Mouse (Mus musculus): ENCODE results near the gene Ptprj. TPM values are rescaled to one million over a fixed set of nuclear protein-coding genes. Genes with fewer than 3 reads are reported as not detected.
"Not testable (repeated sequence)": the region's sequence is repeated elsewhere in the genome, so short reads cannot be mapped to it uniquely, and the experiment has no call there.

Ptprj gene
- total RNA-seq, 2 experiments from 2014 or later: 72.8 to 78.4 TPM

- intact Hi-C loops (cut with DNase I): loop anchor here (5.0 kb wide), 1 partner anchor 51 kb away; no protein-coding TSS in a partner anchor
- DNase-seq (ENCODE audit: extremely low spot score in 1 of 2, low spot score in 2 of 2): no peak
Measured at GRCm38 (mm10) chr2:90581006-90581795, 754 bp upstream of the Ptprj start.

GRCm38 (mm10) chr2:90579728-90580235 is 665 bp downstream of the Ptprj start:
- intact Hi-C loops (cut with DNase I): loop anchor here (2.0 to 5.0 kb wide), 3 partner anchors 53 to 105 kb away; partner anchors contain the start of gene Nup160
- peak in 1 of 2 experiments; percentile 85 for DNase-seq (ENCODE audit: extremely low spot score in 1 of 2, low spot score in 2 of 2)

- intact Hi-C loops (cut with DNase I): loop anchor here (2.0 to 5.0 kb wide), 2 partner anchors 98 to 104 kb away; partner anchors contain the start of gene Nup160
- no peak for DNase-seq (ENCODE audit: extremely low spot score in 1 of 2, low spot score in 2 of 2)
Measured at GRCm38 (mm10) chr2:90579038-90579727, 1.3 kb downstream of the Ptprj start.

GRCm38 (mm10) chr2:90577451-90578279 is 2.8 kb downstream of the Ptprj start:
- no peak for DNase-seq (ENCODE audit: extremely low spot score in 1 of 2, low spot score in 2 of 2)
- intact Hi-C loops (cut with DNase I): loop anchor here (2.0 to 5.0 kb wide), 2 partner anchors 100 to 103 kb away; partner anchors contain the start of gene Nup160

GRCm38 (mm10) chr2:90576936-90577335 is 3.5 kb downstream of the Ptprj start:
- intact Hi-C loops (cut with DNase I): loop anchor here (5.0 kb wide), 1 partner anchor 100 kb away; the partner anchor contains the start of gene Nup160

GRCm38 (mm10) chr2:90576411-90576810 is 4.0 kb downstream of the Ptprj start:
- intact Hi-C loops (cut with DNase I): loop anchor here (5.0 kb wide), 1 partner anchor 101 kb away; the partner anchor contains the start of gene Nup160
- no peak for DNase-seq (ENCODE audit: extremely low spot score in 1 of 2, low spot score in 2 of 2)

More at GRCm38 (mm10) chr2:90576936-90577335, 3.5 kb downstream of the Ptprj start:
- no peak for DNase-seq (ENCODE audit: extremely low spot score in 1 of 2, low spot score in 2 of 2)

GRCm38 (mm10) chr2:90575713-90576112 is 4.7 kb downstream of the Ptprj start:
- intact Hi-C loops (cut with DNase I): loop anchor here (5.0 kb wide), 1 partner anchor 102 kb away; the partner anchor contains the start of gene Nup160
- no peak for DNase-seq (ENCODE audit: extremely low spot score in 1 of 2, low spot score in 2 of 2)

DNA sequence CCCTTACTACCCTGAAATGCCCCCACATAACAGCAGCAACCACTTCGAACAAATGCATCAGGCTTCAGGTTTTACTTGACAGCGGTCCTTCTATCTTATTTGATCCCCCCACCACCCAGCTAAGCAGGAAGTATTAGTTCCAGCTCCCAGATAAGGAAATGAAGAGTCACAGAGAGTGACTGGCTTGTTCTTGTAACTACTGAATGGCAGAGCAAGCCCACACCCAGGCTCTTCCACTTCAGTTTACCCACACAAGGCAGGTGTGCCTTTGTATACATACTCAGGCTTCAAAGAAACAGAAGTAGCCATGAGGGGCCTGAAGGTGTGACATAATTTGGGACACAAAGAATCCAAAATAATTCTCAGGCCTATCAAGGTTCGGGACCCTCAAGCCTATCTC is 5.3 kb downstream of the Ptprj start:
- intact Hi-C loops (cut with DNase I): loop anchor here (5.0 kb wide), 1 partner anchor 102 kb away; the partner anchor contains the start of gene Nup160
- DNase-seq (ENCODE audit: extremely low spot score in 1 of 2, low spot score in 2 of 2): no peak

- intact Hi-C loops (cut with DNase I): no loop called here
- no peak for DNase-seq (ENCODE audit: extremely low spot score in 1 of 2, low spot score in 2 of 2)
Measured at GRCm38 (mm10) chr2:90574536-90574935, 5.9 kb downstream of the Ptprj start.

- DNase-seq (ENCODE audit: extremely low spot score in 1 of 2, low spot score in 2 of 2): peak in 1 of 2 experiments; percentile 42
- intact Hi-C loops (cut with DNase I): no loop called here
Measured at GRCm38 (mm10) chr2:90573640-90574526, 6.6 kb downstream of the Ptprj start.

DNA sequence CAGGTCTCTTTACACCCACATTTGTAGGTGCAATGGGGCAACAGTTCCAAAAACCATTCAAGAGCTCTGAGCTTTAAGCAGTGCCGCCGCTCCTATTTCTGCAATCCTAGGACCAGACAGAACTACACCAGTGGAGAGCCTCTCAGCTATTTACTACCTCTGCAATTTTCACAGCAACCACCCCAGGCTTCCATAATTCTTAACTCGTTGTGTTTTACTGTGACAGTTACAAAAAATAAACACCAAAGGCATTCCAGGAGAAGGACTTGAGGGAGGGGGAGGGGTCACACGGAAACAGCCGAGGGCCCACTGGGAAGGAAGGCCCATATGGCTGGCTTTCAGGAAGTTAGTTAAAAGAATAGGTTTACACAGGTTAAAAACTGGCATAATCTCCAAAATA is 8.3 kb downstream of the Ptprj start:
- no peak for DNase-seq (ENCODE audit: extremely low spot score in 1 of 2, low spot score in 2 of 2)
- intact Hi-C loops (cut with DNase I): no loop called here

DNA sequence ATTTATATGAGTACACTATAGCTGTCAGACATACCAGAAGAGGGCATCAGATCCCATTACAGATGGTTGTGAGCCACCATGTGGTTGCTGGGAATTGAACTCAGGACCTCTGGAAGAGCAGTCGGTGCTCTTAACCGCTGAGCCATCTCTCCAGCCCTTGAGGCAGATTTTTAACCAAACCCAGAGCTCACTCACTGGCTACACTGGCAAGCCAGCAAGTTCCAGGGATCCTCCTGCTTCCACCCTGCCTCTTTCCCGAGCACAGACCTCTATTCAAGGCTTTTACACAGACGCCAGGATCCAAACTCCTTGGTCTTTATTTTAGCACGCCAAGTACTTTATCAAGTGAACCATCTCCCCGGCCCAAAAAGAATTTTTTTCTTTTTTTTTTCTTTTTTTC is 9.0 kb downstream of the Ptprj start:
- DNase-seq (ENCODE audit: extremely low spot score in 1 of 2, low spot score in 2 of 2); intact Hi-C loops (cut with DNase I): not testable (repeated sequence)

DNA sequence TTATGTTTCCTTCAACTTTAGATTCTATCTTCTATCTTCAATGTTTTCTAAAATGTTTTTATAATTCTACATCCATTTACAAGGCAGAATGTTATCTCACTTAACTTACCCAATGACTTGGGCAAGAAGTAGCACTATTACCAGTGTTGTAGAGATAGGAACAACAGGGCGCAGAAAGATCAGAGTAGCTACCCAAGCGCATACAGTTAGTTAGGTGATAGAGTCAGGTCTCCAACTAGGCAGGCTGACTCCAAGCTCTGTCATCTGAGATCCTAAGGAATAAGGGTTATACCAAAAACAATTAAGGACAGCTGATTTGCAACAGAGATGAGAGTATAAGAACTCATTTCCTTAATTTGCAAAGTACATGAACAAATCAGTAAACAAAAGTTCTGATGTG is 9.6 kb downstream of the Ptprj start:
- intact Hi-C loops (cut with DNase I): no loop called here
- no peak for DNase-seq (ENCODE audit: extremely low spot score in 1 of 2, low spot score in 2 of 2)

DNA sequence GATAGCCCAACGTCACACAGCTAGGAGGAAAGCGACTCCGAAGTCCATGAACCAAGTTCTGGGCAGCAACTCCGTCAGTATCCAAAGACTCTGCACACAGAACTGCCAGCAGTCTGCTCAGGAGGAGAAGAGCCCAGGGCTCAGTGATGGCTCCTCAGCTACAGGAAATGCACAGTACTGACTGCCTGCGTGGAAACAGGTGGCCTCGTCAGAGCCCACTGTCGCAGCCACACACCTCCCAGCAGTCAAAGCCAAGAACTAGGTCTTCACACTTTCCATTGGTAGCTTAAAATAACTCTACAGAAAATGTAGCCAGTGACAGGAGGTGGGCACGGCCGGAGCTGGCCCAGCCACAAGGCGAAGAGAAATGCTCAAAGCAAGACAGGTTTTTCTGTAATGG is 10.2 kb downstream of the Ptprj start:
- intact Hi-C loops (cut with DNase I): no loop called here
- no peak for DNase-seq (ENCODE audit: extremely low spot score in 1 of 2, low spot score in 2 of 2)

DNA sequence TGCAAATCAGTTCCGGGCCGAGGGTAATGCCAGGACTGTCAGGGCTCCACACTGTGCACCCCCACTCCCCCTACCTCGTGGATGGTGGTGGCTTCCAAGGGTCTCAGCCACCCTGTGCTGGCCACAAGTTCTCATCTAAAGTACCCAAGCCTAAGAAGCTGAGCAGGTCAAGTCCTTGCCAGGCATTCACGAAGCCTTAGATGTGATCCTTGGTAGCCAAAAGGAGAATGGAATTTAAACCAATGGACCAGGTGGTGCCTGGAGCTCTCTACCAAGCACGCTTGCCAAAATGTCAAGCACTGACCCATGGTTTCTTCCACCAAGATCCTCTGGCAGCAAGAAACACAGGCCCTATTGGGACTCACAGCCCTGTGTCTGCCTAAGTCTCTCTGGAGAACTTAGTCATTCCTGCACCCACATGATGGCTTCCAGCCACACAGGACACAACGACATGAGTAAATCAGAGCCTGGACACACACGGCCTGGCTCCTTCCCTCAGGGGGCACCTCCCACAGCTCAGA is 11.4 kb downstream of the Ptprj start:
- DNase-seq (ENCODE audit: extremely low spot score in 1 of 2, low spot score in 2 of 2): no peak
- intact Hi-C loops (cut with DNase I): no loop called here

GRCm38 (mm10) chr2:90568091-90568490 is 12.4 kb downstream of the Ptprj start:
- DNase-seq (ENCODE audit: extremely low spot score in 1 of 2, low spot score in 2 of 2): no peak
- intact Hi-C loops (cut with DNase I): no loop called here

DNA sequence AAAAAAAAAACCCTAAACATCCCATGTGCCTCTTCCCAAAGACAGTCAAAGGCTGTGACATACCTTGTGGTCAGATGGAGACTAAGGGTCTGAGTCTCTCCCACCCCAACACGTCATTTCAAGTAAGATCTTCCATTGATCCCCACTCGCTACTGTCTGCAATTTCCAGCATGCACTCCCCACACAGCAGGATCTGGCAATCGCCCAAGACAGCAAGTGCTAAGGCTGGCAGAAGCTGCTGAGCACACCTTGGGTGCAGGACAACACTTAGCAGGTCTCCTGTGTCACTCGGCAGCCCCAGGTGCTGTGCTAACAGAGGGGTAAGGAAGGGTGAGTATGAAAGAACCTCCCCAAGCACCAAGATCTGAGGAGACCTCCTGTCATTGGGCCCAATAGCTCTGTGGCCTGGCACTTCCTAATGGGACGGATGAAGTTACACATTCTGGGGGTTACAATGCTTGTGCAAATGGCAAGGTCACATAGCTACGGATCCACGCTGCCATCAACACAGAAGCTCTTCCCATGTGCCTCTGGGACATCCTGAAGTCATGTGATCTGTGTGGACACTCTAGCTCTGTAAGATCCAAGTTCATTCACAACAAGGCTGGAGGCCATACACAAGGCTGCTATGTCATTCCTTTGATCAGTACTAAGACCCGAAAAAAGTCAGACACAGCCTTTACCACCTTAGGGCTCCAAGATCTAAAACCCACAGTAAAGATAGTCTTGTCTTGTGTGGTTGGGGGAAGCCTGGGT is 13.5 kb downstream of the Ptprj start:
- peak in 1 of 2 experiments; percentile 65 for DNase-seq (ENCODE audit: extremely low spot score in 1 of 2, low spot score in 2 of 2)

More for the DNA sequence above, 13.5 kb downstream of the Ptprj start:
- intact Hi-C loops (cut with DNase I): no loop called here

All from left cerebral cortex, postnatal 10 days (tissue).